Mouse (Mus musculus) CH12.LX (cell line): ENCODE measurements around the gene Cacng7.

Experiments
- BHLHE40 ChIP-seq: IDR thresholded peaks from 2 replicates; pipeline ENCODE4 v1.6.1; 2011; ENCODE audit warnings: mild to moderate bottlenecking, low read depth, low read length, improper control_type of control experiment
- CHD1 ChIP-seq: IDR thresholded peaks from 2 replicates; pipeline ENCODE4 v1.6.1; 2012; ENCODE audit warnings: low read depth, low read length, improper control_type of control experiment, inconsistent platforms
- CTCF ChIP-seq, 2 experiments: IDR thresholded peaks in 1 of 2; conservative IDR thresholded peaks in 1 of 2; 2 replicates each; pipeline ENCODE4 v1.5.1; 2011 to 2012; ENCODE audit warnings: low read depth in 2 of 2, low read length in 2 of 2, improper control_type of control experiment in 1 of 2, inconsistent platforms in 1 of 2, mild to moderate bottlenecking in 1 of 2, moderate library complexity in 1 of 2
- EP300 ChIP-seq: IDR thresholded peaks from 2 replicates; pipeline ENCODE4 v1.6.1; 2011; ENCODE audit warnings: low read length, improper control_type of control experiment
- KAT2A ChIP-seq: IDR thresholded peaks from 2 replicates; pipeline ENCODE4 v1.6.1; 2012; ENCODE audit warnings: low read length, improper control_type of control experiment, inconsistent platforms; ENCODE audit not compliant: insufficient replicate concordance
- MAZ ChIP-seq: IDR thresholded peaks from 2 replicates; pipeline ENCODE4 v1.6.1; 2012; ENCODE audit warnings: low read depth, mild to moderate bottlenecking, inconsistent platforms, low read length, improper control_type of control experiment, moderate library complexity
- NRF1 ChIP-seq: IDR thresholded peaks from 2 replicates; pipeline ENCODE4 v1.6.1; 2014; ENCODE audit warnings: low read depth, mild to moderate bottlenecking, inconsistent platforms, low read length, improper control_type of control experiment, moderate library complexity
- POLR2A ChIP-seq: IDR thresholded peaks from 2 replicates; pipeline ENCODE4 v1.6.1; 2011; ENCODE audit warnings: low read depth, mild to moderate bottlenecking, improper control_type of control experiment, low read length
- SMC3 ChIP-seq: IDR thresholded peaks from 2 replicates; pipeline ENCODE4 v1.6.1; 2011; ENCODE audit warnings: low read depth, low read length, improper control_type of control experiment

DNA sequence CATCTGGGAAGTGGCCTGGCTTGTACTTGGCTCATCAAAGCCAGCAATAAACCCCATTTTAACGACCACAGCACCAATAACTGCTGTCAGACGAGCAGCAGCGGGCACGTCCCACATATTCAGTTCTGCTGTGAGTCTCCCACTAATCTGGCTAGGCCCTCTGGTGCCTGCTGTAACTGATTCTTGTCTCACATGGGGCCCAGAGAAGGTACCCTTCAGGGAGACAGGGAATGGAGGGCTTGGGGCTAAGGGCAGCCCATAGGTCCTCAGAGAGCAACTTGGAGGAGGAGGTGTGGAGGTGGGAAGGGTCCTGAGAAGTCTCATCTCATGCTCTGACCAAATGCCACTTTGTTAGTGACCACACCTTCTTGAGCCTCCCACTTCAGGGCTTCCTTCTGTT lies 24.1 kb upstream of the Cacng7 start:
- no peak for TF ChIP-seq EP300
- no peak for TF ChIP-seq NRF1
- TF ChIP-seq CTCF (conservative IDR thresholded peaks at IDR 0.05 in 1 of 2, IDR thresholded peaks at IDR 0.05 in 1 of 2; ENCODE audit: low read depth in 2 of 2, low read length in 2 of 2): no peak
- no peak for TF ChIP-seq BHLHE40
- TF ChIP-seq KAT2A: no peak
- TF ChIP-seq MAZ: no peak
- TF ChIP-seq POLR2A: no peak
- no peak for TF ChIP-seq SMC3
- TF ChIP-seq CHD1: no peak
